Mouse (Mus musculus) MEL (cell line): ENCODE results near the gene 4930524B15Rik. TPM values are rescaled to one million over a fixed set of nuclear protein-coding genes. Genes with fewer than 3 reads are reported as not detected.

Source experiments
- DNase-seq: peaks from one replicate; pipeline ENCODE4 v3.0.0; 2011; ENCODE audit warnings: low read depth, low spot score
- H3K27ac ChIP-seq: 2 replicates; pipeline ENCODE4 v1.5.1; 2012; ENCODE audit warnings: low read depth, mild to moderate bottlenecking, control low read depth, low read length, moderate library complexity; ENCODE audit not compliant: control insufficient read depth
- H3K27me3 ChIP-seq, 2 experiments: fragments of 150-350 bp in 1 of 2; sonication (generic) in 1 of 2; 2 replicates each; pipeline ENCODE4 v1.6.1; 2012; ENCODE audit warnings: low read length in 2 of 2, mild to moderate bottlenecking in 2 of 2, improper control_type of control experiment in 1 of 2, moderate library complexity in 1 of 2; ENCODE audit not compliant: insufficient read depth in 2 of 2, control insufficient read depth in 1 of 2
- H3K36me3 ChIP-seq, 2 experiments: 2 replicates each; pipeline ENCODE4 v1.6.1; 2012 to 2014; ENCODE audit warnings: low read length in 2 of 2, improper control_type of control experiment in 1 of 2, inconsistent platforms in 1 of 2, mild to moderate bottlenecking in 1 of 2; ENCODE audit not compliant: insufficient read depth in 2 of 2, control insufficient read depth in 1 of 2
- H3K4me1 ChIP-seq, 2 experiments: fragments of 150-350 bp in 1 of 2; sonication (generic) in 1 of 2; 2 replicates each; pipeline ENCODE4 v1.6.1; 2012; ENCODE audit warnings: low read length in 2 of 2, improper control_type of control experiment in 1 of 2, mild to moderate bottlenecking in 1 of 2; ENCODE audit not compliant: insufficient read depth in 2 of 2, control insufficient read depth in 1 of 2
- H3K4me3 ChIP-seq, 2 experiments: fragments of 150-350 bp in 1 of 2; sonication (generic) in 1 of 2; 2 replicates each; pipeline ENCODE4 v1.5.1; 2012; ENCODE audit warnings: low read depth in 2 of 2, low read length in 2 of 2, mild to moderate bottlenecking in 2 of 2, moderate library complexity in 2 of 2, control low read depth in 1 of 2, improper control_type of control experiment in 1 of 2; ENCODE audit not compliant: control insufficient read depth in 1 of 2, insufficient read depth in 1 of 2
- H3K79me2 ChIP-seq: 2 replicates; pipeline ENCODE4 v1.6.1; 2012; ENCODE audit warnings: mild to moderate bottlenecking, low read length, moderate library complexity; ENCODE audit not compliant: control insufficient read depth, poor library complexity, insufficient read depth
- H3K9ac ChIP-seq: 2 replicates; pipeline ENCODE4 v1.6.1; 2012; ENCODE audit warnings: low read depth, mild to moderate bottlenecking, control low read depth, low read length, moderate library complexity; ENCODE audit not compliant: control insufficient read depth, poor library complexity, severe bottlenecking
- H3K9me3 ChIP-seq: fragments of 150-350 bp; sonication (generic); replicated peaks from 2 replicates; pipeline ENCODE4 v1.6.1; 2012; ENCODE audit warnings: mild to moderate bottlenecking, low read length, improper control_type of control experiment, moderate library complexity; ENCODE audit not compliant: insufficient read depth
- BHLHE40 ChIP-seq: IDR thresholded peaks from 2 replicates; pipeline ENCODE4 v1.6.1; 2012; ENCODE audit warnings: low read depth, mild to moderate bottlenecking, inconsistent platforms, low read length, improper control_type of control experiment, borderline replicate concordance
- CTCF ChIP-seq, 3 experiments: IDR thresholded peaks in 2 of 3; conservative IDR thresholded peaks in 1 of 3; 2 replicates each; pipeline ENCODE4 v1.5.1; 2011 to 2012; ENCODE audit warnings: low read length in 3 of 3, low read depth in 2 of 3, mild to moderate bottlenecking in 2 of 3, improper control_type of control experiment in 1 of 3, inconsistent platforms in 1 of 3, mixed read lengths in 1 of 3, moderate library complexity in 1 of 3; ENCODE audit not compliant: control insufficient read depth in 1 of 3, insufficient read depth in 1 of 3, poor library complexity in 1 of 3, severe bottlenecking in 1 of 3
- E2F4 ChIP-seq: IDR thresholded peaks from 2 replicates; pipeline ENCODE4 v1.6.1; 2011; ENCODE audit warnings: low read depth, low read length, improper control_type of control experiment, borderline replicate concordance
- GABPA ChIP-seq: IDR thresholded peaks from 2 replicates; pipeline ENCODE4 v1.6.1; 2012; ENCODE audit warnings: low read depth, mild to moderate bottlenecking, inconsistent platforms, low read length, improper control_type of control experiment, moderate library complexity
- GATA1 ChIP-seq: IDR thresholded peaks from 2 replicates; pipeline ENCODE4 v1.6.1; 2011; ENCODE audit warnings: low read depth, low read length, improper control_type of control experiment
- HCFC1 ChIP-seq: IDR thresholded peaks from 2 replicates; pipeline ENCODE4 v1.6.1; 2012; ENCODE audit warnings: low read depth, mild to moderate bottlenecking, inconsistent platforms, low read length, improper control_type of control experiment, moderate library complexity
- JUND ChIP-seq: IDR thresholded peaks from 2 replicates; pipeline ENCODE4 v1.6.1; 2011; ENCODE audit warnings: low read depth, mild to moderate bottlenecking, improper control_type of control experiment, low read length
- MAFK ChIP-seq: IDR thresholded peaks from 2 replicates; pipeline ENCODE4 v1.6.1; 2011; ENCODE audit warnings: low read depth, mild to moderate bottlenecking, low read length, improper control_type of control experiment, borderline replicate concordance
- MAZ ChIP-seq: IDR thresholded peaks from 2 replicates; pipeline ENCODE4 v1.6.1; 2012; ENCODE audit warnings: low read depth, mild to moderate bottlenecking, inconsistent platforms, low read length, improper control_type of control experiment
- MEF2A ChIP-seq: IDR thresholded peaks from 2 replicates; pipeline ENCODE4 v1.6.1; 2014; ENCODE audit warnings: low read depth, mild to moderate bottlenecking, inconsistent platforms, low read length, improper control_type of control experiment; ENCODE audit not compliant: poor library complexity, insufficient replicate concordance, severe bottlenecking; ENCODE audit errors: extremely low read depth
- MYB ChIP-seq: IDR thresholded peaks from 2 replicates; pipeline ENCODE4 v1.6.1; 2011; ENCODE audit warnings: mild to moderate bottlenecking, low read depth, low read length, improper control_type of control experiment
- MYC ChIP-seq: IDR thresholded peaks from 2 replicates; pipeline ENCODE4 v1.6.1; 2011; ENCODE audit warnings: low read depth, mild to moderate bottlenecking, low read length, improper control_type of control experiment, moderate library complexity
- NELFE ChIP-seq: IDR thresholded peaks from 2 replicates; pipeline ENCODE4 v1.6.1; 2011; ENCODE audit warnings: low read depth, low read length, improper control_type of control experiment
- NRF1 ChIP-seq: IDR thresholded peaks from 2 replicates; pipeline ENCODE4 v1.6.1; 2014; ENCODE audit warnings: low read depth, mild to moderate bottlenecking, inconsistent platforms, low read length, improper control_type of control experiment, moderate library complexity; ENCODE audit not compliant: poor library complexity, insufficient read depth, severe bottlenecking
- POLR2A ChIP-seq, 2 experiments: IDR thresholded peaks; 2 replicates each; pipeline ENCODE4 v1.6.1; 2011 to 2012; ENCODE audit warnings: low read length in 2 of 2, mild to moderate bottlenecking in 2 of 2, control low read depth in 1 of 2, improper control_type of control experiment in 1 of 2, low read depth in 1 of 2, moderate library complexity in 1 of 2; ENCODE audit not compliant: control insufficient read depth in 1 of 2, insufficient read depth in 1 of 2, poor library complexity in 1 of 2
- POLR2AphosphoS2 ChIP-seq: IDR thresholded peaks from 2 replicates; pipeline ENCODE4 v1.6.1; 2011; ENCODE audit warnings: low read length, improper control_type of control experiment
- POLR2AphosphoS5 ChIP-seq: IDR thresholded peaks from 2 replicates; pipeline ENCODE4 v1.6.1; 2012; ENCODE audit warnings: low read depth, borderline replicate concordance, mild to moderate bottlenecking, inconsistent platforms, low read length, moderate library complexity, mixed read lengths
- RCOR1 ChIP-seq: IDR thresholded peaks from 2 replicates; pipeline ENCODE4 v1.6.1; 2012; ENCODE audit warnings: low read depth, mild to moderate bottlenecking, inconsistent platforms, low read length, improper control_type of control experiment
- TBP ChIP-seq: IDR thresholded peaks from 2 replicates; pipeline ENCODE4 v1.8.0; 2011; ENCODE audit warnings: low read depth, low read length, improper control_type of control experiment
- TCF12 ChIP-seq: IDR thresholded peaks from 2 replicates; pipeline ENCODE4 v1.6.1; 2014; ENCODE audit warnings: low read depth, mild to moderate bottlenecking, inconsistent platforms, low read length, improper control_type of control experiment, moderate library complexity
- UBTF ChIP-seq: IDR thresholded peaks from 2 replicates; pipeline ENCODE4 v1.6.1; 2012; ENCODE audit warnings: low read depth, mild to moderate bottlenecking, inconsistent platforms, low read length, improper control_type of control experiment, moderate library complexity, borderline replicate concordance; ENCODE audit not compliant: insufficient read depth
- USF2 ChIP-seq, 2 experiments: IDR thresholded peaks; 2 replicates each; pipeline ENCODE4 v1.6.1; 2011 to 2012; ENCODE audit warnings: improper control_type of control experiment in 2 of 2, low read length in 2 of 2, borderline replicate concordance in 1 of 2, inconsistent platforms in 1 of 2, low read depth in 1 of 2, mild to moderate bottlenecking in 1 of 2; ENCODE audit not compliant: insufficient read depth in 1 of 2
- ZC3H11A ChIP-seq: IDR thresholded peaks from 2 replicates; pipeline ENCODE4 v1.6.1; 2012; ENCODE audit warnings: low read depth, mild to moderate bottlenecking, inconsistent platforms, low read length, improper control_type of control experiment
- ZNF384 ChIP-seq: IDR thresholded peaks from 2 replicates; pipeline ENCODE4 v1.6.1; 2012; ENCODE audit warnings: low read depth, mild to moderate bottlenecking, inconsistent platforms, low read length, improper control_type of control experiment
- polyA plus RNA-seq, 2 experiments: library from polyadenylated mRNA; stranded (reverse) in 1 of 2; unstranded in 1 of 2; fragments of >175 nt in 1 of 2; fragments of >200 nt in 1 of 2; gene quantifications; 2 replicates each; pipeline versions ENCODE4 v1.2.1 to v1.2.4; 2012; ENCODE audit warnings: low replicate concordance in 2 of 2, low read depth in 1 of 2; ENCODE audit not compliant: insufficient read length in 2 of 2, insufficient read depth in 1 of 2, missing spikeins in 1 of 2
- total RNA-seq: library from RNA; depleted of rRNA; stranded (reverse); fragments of 300-350 nt; gene quantifications from 2 replicates; pipeline ENCODE4 v1.2.3, GENCODE M21; 2012

4930524B15Rik gene
- total and polyA plus RNA-seq, 3 experiments, result 0.03 TPM; not detected in 2

DNA sequence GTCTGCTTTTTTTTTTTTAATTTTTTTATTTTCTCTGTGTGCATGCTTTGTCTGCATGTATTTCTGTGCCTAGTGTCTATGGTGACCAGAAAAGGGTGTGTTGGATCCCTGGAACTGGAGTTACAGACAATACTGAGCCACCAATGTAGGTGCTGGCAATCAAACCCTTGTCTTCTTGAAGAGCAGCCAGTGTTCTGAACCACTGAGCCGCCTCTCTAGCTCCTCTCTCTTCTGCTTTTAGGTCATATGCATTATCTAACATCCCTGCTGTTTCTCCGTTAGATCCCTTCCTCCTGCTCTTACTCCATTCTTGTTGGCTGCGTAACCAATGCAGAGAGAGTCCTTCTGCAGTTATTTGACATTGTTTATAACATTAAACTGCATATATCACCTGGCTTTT, 43.5 kb downstream of the 4930524B15Rik start:
- TF ChIP-seq MYB, result no peak
- no peak for TF ChIP-seq TBP
- TF ChIP-seq, all 39 proteins: peak for 0
- H3K4me3 ChIP-seq, result no peak overlapping the region
- H3K36me3 ChIP-seq, result no peaks in the 10 kb centered on the region
- peaks cover 6 to 7% of the 10 kb centered on the region in 2 experiments for H3K27me3 ChIP-seq
- no peak for DNase-seq
- no peak overlapping the region for H3K9ac ChIP-seq
- H3K9me3 ChIP-seq, result no peaks in the 10 kb centered on the region
- H3K27ac ChIP-seq, result no peak overlapping the region
- H3K4me1 ChIP-seq, result no peaks in the 10 kb centered on the region
- no peaks in the 10 kb centered on the region for H3K79me2 ChIP-seq

DNA sequence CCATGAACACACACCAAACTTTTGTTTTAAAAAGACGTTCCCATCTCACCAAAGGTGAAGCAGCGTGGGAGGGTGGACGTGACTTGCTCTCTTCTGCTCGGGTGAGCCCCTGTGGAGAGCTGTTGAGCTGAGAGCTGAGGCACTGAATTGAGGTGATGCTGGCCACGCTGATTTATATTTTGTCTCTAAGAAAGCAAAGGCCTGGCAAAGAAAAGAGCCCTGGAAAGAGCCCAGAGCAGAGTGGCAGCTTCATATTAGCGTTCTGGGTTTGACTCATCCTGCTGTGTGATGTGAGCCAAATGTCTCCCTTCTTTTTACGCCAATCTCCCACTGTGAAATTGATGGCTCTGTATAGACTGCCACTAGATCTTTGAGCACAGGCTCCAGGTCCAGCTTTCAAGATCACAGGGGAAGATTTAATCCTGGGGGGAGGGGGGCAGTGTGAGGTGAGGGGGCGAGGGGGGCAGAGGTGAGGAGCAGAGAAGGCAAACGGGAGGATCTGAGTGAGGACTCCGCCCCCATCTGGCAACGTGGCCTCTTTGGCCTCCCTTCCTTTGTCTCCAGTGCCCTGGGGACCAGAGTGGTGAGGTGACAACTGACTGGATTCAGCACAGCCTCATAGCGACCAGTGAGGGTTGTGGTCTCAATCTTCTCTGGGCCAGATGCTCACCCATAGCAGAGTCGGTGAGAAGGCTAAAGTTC, 44.7 kb downstream of the 4930524B15Rik start:
- H3K27ac ChIP-seq, result no peak overlapping the region
- peaks cover 6 to 9% of the 10 kb centered on the region in 2 experiments for H3K27me3 ChIP-seq
- TF ChIP-seq CTCF (IDR thresholded peaks at IDR 0.05 in 2 of 3, conservative IDR thresholded peaks at IDR 0.05 in 1 of 3; ENCODE audit: control insufficient read depth in 1 of 3, insufficient read depth in 1 of 3, low read depth in 2 of 3, low read length in 3 of 3, poor library complexity in 1 of 3, severe bottlenecking in 1 of 3) (no peak), POLR2AphosphoS5 (no peak), JUND (no peak), GABPA (no peak), HCFC1 (no peak), RCOR1 (no peak), USF2 (IDR thresholded peaks at IDR 0.05; ENCODE audit: borderline replicate concordance in 1 of 2, insufficient read depth in 1 of 2, low read depth in 1 of 2, low read length in 2 of 2) (no peak)
- H3K9ac ChIP-seq, result no peak overlapping the region
- H3K4me1 ChIP-seq, result no peaks in the 10 kb centered on the region
- H3K36me3 ChIP-seq, result no peaks in the 10 kb centered on the region
- no peak for DNase-seq
- H3K4me3 ChIP-seq, result no peak overlapping the region
- H3K9me3 ChIP-seq, result no peaks in the 10 kb centered on the region
- H3K79me2 ChIP-seq, result no peaks in the 10 kb centered on the region

GRCm38 (mm10) chr11:32010663-32010970, 45.2 kb downstream of the 4930524B15Rik start:
- no peaks in the 10 kb centered on the region for H3K36me3 ChIP-seq
- no peaks in the 10 kb centered on the region for H3K9me3 ChIP-seq
- no peak overlapping the region for H3K27ac ChIP-seq
- TF ChIP-seq MAFK (no peak), NELFE (no peak), POLR2AphosphoS5 (no peak), MAZ (no peak), ZNF384 (no peak), ZC3H11A (no peak), MYC (no peak), POLR2AphosphoS2 (no peak), TCF12 (no peak), GATA1 (no peak), CTCF (IDR thresholded peaks at IDR 0.05 in 2 of 3, conservative IDR thresholded peaks at IDR 0.05 in 1 of 3; ENCODE audit: control insufficient read depth in 1 of 3, insufficient read depth in 1 of 3, low read depth in 2 of 3, low read length in 3 of 3, poor library complexity in 1 of 3, severe bottlenecking in 1 of 3) (no peak), NRF1 (no peak), POLR2A (IDR thresholded peaks at IDR 0.05; ENCODE audit: control insufficient read depth in 1 of 2, insufficient read depth in 1 of 2, low read depth in 1 of 2, low read length in 2 of 2, poor library complexity in 1 of 2) (no peak), MEF2A (no peak), E2F4 (no peak), UBTF (no peak), BHLHE40 (no peak)
- TF ChIP-seq, all 39 proteins: peak for 0
- H3K4me1 ChIP-seq, result no peaks in the 10 kb centered on the region
- H3K79me2 ChIP-seq, result no peaks in the 10 kb centered on the region
- H3K4me3 ChIP-seq, result no peak overlapping the region
- H3K27me3 ChIP-seq, result peaks cover 6 to 12% of the 10 kb centered on the region in 2 experiments
- no peak overlapping the region for H3K9ac ChIP-seq
- no peak for DNase-seq
